Mouse (Mus musculus): ENCODE data around the gene Tprn. TPM values are rescaled to one million over a fixed set of nuclear protein-coding genes. Genes with fewer than 3 reads are reported as not detected.
"Not testable (repeated sequence)": the region's sequence is repeated elsewhere in the genome, so short reads cannot be mapped to it uniquely, and the experiment has no call there.

Tprn gene
- polyA plus RNA-seq, 1 experiment from 2014 or later = 12.6 TPM

DNA sequence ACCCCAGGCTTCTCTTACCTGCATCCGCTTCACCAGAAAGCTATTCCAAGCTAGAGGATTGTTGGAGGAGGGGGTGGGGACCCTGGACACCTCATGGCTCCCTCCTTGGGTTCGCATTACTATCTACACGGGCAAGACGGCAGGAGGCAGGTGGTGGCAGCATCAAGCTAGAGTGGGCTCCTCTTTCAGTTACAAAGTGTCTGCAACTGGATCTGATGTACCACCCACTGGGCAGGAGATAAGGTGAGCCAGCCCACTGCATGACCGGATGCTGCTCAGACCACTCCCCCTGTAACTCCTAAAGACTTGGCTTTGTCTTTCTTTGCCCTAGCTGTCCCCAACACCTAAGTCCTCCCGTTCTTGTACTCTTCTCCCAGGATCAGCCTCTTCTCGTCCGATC lies 25.8 kb upstream of the Tprn start, which contains the start of gene Rnf224:
Rnf224 (minus strand) TSS at position 174 of the 400 bp plus-strand sequence.
- no peak for DNase-seq (ENCODE audit: low spot score)

DNA sequence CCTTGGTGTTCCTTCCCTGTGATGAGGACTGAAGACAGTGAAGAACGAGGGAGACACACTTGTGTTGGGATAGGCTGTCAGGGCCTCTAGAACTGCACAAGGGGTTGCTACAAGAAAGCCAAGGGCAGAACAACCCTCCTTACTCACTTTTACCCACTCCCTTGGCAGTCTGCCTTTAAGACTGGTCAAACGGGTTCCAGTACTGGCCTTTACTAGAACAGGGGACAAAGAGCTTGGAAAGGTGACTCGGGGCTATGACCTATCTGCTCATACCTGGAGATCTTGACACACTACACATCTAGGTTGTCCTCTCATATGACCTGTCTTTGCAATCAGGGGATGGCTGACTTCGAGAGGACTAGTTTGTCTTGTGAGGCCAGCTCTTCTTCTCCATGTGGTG lies 24.9 kb upstream of the Tprn start:
- no peak for DNase-seq (ENCODE audit: low spot score)

DNA sequence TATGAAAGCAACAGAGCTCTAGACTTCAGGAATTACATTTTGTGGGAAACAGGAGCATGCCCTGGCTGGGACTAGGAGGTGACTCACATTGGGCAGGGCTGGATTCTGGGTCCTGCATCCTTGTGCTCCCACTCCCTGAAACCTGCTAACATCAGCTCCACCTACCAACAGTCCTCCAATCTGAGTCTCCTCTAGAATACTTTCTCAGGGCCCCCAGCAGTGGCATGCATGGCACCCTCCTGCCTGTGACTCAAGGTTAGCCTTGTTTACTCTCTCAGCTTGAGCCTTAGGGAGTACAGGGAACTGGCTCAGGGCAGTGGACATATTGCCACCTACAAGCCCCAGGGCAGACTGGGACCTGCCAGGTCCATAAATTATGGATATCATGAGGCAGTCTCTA lies 24.3 kb upstream of the Tprn start:
- no peak for DNase-seq (ENCODE audit: low spot score)

- DNase-seq (ENCODE audit: low spot score) = no peak
Measured at GRCm38 (mm10) chr2:25239766-25240165, 22.7 kb upstream of the Tprn start.

DNA sequence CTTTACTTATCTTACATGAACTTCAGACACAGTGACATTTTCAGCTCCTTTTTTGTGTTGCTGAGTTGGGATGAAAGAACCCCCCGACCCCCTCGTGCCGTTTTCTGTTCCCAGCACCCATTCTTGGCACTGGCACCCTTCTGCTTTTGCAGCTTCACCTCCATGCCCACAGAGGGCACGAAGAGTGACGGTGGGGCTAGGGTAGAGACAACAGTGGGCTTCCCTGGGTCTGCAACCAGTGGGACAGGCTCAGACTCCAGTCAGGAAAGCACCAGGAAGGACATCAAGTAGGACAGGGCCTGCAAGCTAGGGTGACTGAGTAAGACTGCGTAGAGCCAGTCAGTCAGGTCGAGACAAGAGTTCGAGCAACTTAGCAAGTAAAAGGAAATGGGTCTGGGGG lies 22.1 kb upstream of the Tprn start:
- DNase-seq (ENCODE audit: low spot score) = no peak

- DNase-seq (ENCODE audit: low spot score) = peak; percentile 53
Measured at GRCm38 (mm10) chr2:25240723-25241437, 21.5 kb upstream of the Tprn start.

GRCm38 (mm10) chr2:25241438-25241775 lies 21.0 kb upstream of the Tprn start:
- no peak for DNase-seq (ENCODE audit: low spot score)

- peak; percentile 31 for DNase-seq (ENCODE audit: low spot score)
Measured at GRCm38 (mm10) chr2:25242101-25242506, 20.3 kb upstream of the Tprn start, which contains the start of the genes Rnf208 and Cysrt1. Gene Rnf208 (plus strand): TSS chr2:25242255. Gene Cysrt1 (minus strand): TSS chr2:25242452.

GRCm38 (mm10) chr2:25243342-25243741 lies 19.1 kb upstream of the Tprn start:
- no peak for DNase-seq (ENCODE audit: low spot score)

DNA sequence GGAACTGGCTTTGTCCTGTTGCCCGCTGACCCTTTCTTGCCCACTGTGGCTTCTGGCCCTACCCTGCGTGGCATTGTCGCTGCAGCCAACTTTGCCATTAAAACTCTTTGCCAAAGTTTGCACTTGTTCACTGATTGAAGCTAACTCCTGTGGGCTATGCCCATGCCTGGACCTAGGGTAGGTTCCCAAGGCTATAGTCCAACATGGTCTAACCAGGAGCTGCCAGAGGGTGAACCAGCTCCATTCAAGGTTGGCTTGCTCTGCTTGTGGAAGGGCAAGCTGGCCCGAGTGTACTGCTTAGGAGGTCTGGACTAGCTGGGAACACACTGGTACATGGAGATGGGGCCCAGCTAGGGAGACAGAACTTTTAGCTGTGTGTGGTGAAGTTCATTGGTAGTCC lies 18.3 kb upstream of the Tprn start:
- no peak for DNase-seq (ENCODE audit: low spot score)

DNA sequence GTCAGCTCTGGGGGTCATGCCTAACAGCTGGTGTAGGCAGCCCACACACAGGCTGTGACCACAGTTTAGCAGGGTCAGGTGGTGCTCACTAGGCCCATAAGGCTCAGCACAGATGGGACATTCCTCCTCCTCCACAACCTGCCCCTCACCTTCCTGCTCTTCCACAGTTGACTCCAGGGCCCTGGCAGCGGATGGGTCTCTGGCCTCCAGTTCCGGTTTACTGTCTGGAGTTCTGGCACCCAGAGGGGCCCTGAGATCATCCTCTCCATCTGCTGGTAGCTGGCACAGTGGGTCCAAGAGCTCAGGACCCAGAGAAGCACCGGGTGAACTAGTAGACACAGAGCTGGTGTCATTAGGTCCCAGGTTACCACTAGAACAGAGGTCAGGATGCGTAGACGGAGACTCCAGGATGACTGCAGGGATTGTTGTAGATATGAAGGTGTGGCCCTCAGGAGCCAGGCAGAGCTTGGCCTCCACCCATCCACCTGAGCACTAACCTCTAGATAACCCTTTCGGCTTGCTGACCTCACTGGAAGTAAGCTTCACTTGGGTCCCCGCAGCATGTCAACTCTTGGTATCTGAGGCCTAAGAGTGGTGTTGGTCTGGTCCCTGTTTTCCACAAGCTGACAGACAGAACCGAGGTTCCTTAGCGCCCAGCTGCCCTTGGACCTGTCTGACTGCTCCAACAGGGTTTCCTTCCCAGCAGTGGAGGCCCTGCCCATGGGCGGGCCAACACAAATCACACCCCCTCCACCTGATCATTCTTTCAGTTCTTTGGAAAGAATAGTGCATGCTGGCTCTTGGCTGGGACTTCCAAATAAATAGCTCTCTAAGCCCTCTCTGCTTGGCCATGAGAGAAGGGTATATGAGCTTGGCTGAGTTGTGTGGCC lies 16.0 kb upstream of the Tprn start, which contains the start of gene AL732309.1:
AL732309.1 (minus strand) TSS at position 681 of the 890 bp plus-strand sequence.
- DNase-seq (ENCODE audit: low spot score) = no peak

DNA sequence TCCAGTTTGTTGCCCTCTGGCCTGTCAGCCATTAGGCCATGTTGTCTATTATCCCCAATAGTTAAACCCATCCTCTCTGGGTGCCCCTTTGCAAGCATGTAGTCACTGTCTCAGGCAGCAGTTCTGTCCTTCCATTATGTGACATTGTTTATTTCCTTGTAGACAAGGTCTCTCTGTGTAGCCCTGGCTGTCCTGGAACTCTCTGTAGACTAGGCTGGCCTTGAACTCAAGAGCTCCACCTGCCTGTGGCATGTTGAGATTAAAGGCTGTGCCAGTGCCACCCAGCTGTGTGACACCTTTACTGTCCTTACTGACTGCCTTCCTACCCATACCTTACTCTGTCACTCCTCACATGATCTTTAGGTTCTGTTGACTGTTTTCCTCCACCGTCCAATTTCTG lies 10.1 kb upstream of the Tprn start:
- peak; percentile 50 for DNase-seq (ENCODE audit: low spot score)

- peak; percentile 94 for DNase-seq (ENCODE audit: low spot score)
Measured at GRCm38 (mm10) chr2:25255284-25255779, 7.1 kb upstream of the Tprn start, which contains the start of gene Tmem203. Gene Tmem203 (plus strand): TSS chr2:25255439.

DNA sequence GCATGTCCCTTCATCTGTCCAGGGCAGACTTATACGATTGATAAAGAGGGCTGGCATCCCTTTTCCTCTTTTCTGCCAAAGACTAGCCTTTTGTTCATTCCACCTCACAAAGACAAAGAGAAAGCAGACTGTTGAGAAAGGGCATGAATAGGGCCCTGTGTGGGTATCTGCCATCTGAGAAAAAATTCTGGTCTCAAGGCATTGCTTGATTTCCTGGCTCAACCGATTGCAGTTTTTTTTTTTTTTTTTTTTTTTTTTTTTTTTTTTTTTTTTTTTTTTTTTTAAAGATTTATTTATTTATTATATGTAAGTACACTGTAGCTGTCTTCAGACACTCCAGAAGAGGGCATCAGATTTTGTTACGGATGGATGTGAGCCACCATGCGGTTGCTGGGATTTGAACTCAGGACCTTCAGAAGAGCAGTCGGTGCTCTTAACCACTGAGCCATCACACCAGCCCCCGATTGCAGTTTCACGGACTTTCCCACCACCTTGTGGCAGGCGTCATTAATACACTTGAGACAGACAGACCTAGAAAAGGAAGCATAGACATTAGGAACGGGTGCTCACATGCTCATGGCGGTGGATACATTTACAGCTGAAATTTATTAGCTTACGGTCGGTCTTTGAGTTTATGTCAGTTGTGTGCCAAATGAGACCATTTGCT lies 5.8 kb upstream of the Tprn start:
- peak; percentile 71 for DNase-seq (ENCODE audit: low spot score)

DNA sequence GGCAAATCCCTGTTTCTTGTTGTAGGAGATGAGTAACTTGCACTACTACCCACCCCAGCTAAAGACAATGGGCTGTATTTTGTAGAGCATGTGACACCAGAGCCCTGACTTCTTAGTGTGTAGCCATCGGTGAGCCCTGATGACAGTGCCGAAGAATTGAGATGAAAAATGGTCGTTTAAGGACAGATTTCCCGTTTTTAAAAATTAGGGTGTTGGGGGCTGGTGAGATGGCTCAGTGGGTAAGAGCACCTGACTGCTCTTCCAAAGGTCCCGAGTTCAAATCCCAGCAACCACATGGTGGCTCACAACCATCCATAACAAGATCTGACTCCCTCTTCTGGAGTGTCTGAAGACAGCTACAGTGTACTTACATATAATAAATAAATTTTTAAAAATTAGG lies 5.2 kb upstream of the Tprn start:
- DNase-seq (ENCODE audit: low spot score) = not testable (repeated sequence)

GRCm38 (mm10) chr2:25258887-25259286 lies 3.5 kb upstream of the Tprn start:
- no peak for DNase-seq (ENCODE audit: low spot score)

DNA sequence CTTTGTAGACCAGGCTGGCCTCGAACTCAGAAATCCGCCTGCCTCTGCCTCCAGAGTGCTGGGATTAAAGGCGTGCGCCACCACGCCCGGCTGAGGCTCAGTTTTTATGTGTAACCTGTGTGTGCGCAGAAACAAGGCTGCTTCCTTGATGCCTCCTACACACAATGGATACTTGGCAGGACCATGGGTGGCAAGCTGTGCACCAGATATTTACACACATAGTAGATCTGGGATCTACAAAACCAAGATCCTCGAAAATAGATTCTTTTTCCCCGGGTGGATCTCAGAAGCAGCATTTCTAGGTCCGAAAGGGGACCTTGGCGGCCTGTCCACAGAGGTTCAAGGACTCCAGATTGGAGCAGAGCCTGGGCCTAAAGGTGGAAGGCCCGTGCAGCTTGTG lies 548 bp upstream of the Tprn start:
- DNase-seq (ENCODE audit: low spot score) = no peak

DNA sequence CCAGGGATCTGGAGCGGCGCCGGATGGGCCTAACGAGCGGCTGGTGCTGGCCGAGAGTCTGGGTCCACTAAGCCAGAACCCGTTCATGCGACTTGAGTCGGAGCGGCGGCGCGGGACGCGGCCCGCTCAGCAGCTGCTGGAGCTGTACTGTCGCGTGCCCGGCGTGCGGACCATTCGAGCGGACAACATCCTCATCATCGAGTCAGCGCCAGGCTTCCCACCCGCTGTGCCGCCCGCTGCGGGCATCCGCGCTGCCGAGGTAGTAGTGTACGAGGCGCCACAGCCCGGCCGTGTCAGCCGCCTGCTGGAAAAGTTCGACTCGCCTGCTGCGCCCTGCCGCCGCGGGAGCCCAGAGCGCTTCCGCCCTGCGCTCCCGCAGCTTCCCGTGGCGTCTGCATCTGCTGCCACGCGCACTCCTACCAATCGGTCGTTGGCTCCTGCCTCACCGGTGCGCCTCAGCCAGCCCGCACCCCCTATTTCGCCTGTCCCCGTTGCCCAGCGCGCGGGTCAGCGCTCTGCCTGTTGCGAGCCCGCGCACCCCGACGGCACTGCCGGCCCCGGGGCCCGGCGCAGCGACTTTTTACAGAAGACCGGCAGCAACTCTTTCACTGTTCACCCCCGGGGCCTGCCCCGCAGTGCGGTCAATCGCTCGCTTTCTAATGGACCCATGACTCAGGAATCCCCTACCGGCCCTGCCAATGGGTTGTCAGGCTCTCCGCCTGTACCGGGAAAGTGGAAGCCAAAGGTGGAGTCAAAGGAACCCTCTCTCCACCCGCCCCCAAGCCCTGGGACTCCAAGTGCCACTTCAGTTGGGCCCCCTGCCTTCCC lies 591 bp downstream of the Tprn start:
- peak; percentile 73 for DNase-seq (ENCODE audit: low spot score)

DNA sequence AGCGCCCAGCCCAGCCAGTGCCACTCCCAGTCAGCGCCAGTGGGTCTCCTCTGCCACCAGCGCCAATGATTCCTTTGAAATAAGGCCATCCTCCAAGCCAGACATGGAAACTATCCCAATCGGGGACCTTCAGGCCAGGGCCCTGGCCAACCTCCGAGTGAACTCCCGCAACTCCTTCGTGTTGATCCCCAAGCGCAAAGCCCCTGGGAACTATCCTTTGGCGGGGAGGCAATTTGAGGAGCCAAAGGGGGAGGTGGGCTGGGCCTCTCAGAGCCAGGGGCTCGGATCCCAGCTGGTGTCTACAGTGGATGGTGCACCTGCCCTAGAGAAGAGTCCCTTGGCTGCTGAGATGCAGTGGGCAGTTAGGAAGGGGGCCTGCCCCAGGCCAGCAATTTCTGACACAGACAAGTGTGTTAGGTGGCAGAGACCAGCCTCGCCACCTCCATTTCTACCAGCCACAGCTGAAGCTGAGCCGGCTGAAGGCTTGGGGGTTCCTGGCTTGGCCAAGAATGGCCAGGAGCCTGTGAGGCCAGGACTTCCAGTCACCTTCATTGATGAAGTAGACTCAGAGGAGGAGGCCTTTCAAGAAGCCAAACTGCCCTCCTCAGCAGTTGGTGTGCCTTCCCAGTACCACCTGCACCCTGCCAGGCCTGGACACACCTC lies 1.3 kb downstream of the Tprn start:
- DNase-seq (ENCODE audit: low spot score) = no peak

GRCm38 (mm10) chr2:25264286-25264660 lies 1.9 kb downstream of the Tprn start:
- DNase-seq (ENCODE audit: low spot score) = no peak

All from thymus, postnatal 0 days (tissue).